In genomic region chr15:87541656-87542055, GRCm38 (mm10) we compare ENCODE assay signal across 18 mouse cellular contexts. TPM values are rescaled to one million over a fixed set of nuclear protein-coding genes. Genes with fewer than 3 reads are reported as not detected.
DNase-seq lines count a peak whose midpoint lies in the region; ATAC-seq and TF ChIP-seq lines count a peak whose summit lies in the region.
"Had no signal": no experiment of that assay in that cellular context is flagged by ENCODE, and none has a peak within 500 bp of the region (broad histone marks: within the 10 kb centered on the region; RNA-seq: fewer than 3 reads in every experiment).

No protein-coding gene starts in this region.

- H3K4me2 ChIP-seq in forebrain, postnatal 0 days (ENCODE audit: low read depth) = no peak overlapping the region
- no peak overlapping the region for H3K4me2 ChIP-seq in forebrain, embryonic 12.5 days
- H3K4me2 ChIP-seq: hindbrain, embryonic 12.5 days; intestine, embryonic 15.5 days; limb, embryonic 12.5 days; liver, embryonic 15.5 days; neural tube, embryonic 13.5 days had no signal

- H3K79me2 ChIP-seq in liver, adult 2 months (ENCODE audit: control insufficient read depth, insufficient read depth, low read length) = no peaks in the 10 kb centered on the region

- no peak overlapping the region for H3K9ac ChIP-seq in forebrain, postnatal 0 days
- H3K9ac ChIP-seq in forebrain, embryonic 12.5 days = no peak overlapping the region
- no peak overlapping the region for H3K9ac ChIP-seq in liver, adult 2 months (ENCODE audit: low read depth, low read length)
- H3K9ac ChIP-seq: hindbrain, embryonic 12.5 days; intestine, embryonic 15.5 days; limb, embryonic 12.5 days; liver, embryonic 15.5 days; neural tube, embryonic 13.5 days had no signal

- H3K36me3 ChIP-seq in forebrain, postnatal 0 days (ENCODE audit: insufficient read depth) = no peaks in the 10 kb centered on the region
- H3K36me3 ChIP-seq in forebrain, embryonic 12.5 days (replicated peaks) = no peaks in the 10 kb centered on the region
- H3K36me3 ChIP-seq in liver, adult 2 months (ENCODE audit: control insufficient read depth, insufficient read depth, low read length) = no peaks in the 10 kb centered on the region
- H3K36me3 ChIP-seq: hindbrain, embryonic 12.5 days; intestine, embryonic 15.5 days; limb, embryonic 12.5 days; liver, embryonic 15.5 days; neural tube, embryonic 13.5 days had no signal

- H3K27me3 ChIP-seq in forebrain, postnatal 0 days (ENCODE audit: insufficient read depth, low read length) = no peaks in the 10 kb centered on the region
- peaks cover 31% of the 10 kb centered on the region for H3K27me3 ChIP-seq in forebrain, embryonic 12.5 days
- peaks cover 12% of the 10 kb centered on the region; the same call in 1 of the 2 replicates for H3K27me3 ChIP-seq in liver, adult 2 months (ENCODE audit: control insufficient read depth, insufficient read depth, low read length)

- no peak for TF ChIP-seq POLR2A in liver, adult 2 months (IDR thresholded peaks at IDR 0.05; ENCODE audit: extremely low read depth, insufficient read depth, low read length)

- no peaks in the 10 kb centered on the region for H3K4me1 ChIP-seq in forebrain, postnatal 0 days (ENCODE audit: insufficient read depth)
- H3K4me1 ChIP-seq in forebrain, embryonic 12.5 days = peaks cover 24% of the 10 kb centered on the region
- H3K4me1 ChIP-seq in liver, adult 2 months (ENCODE audit: control insufficient read depth, insufficient read depth, low read length) = no peaks in the 10 kb centered on the region
- H3K4me1 ChIP-seq: liver, embryonic 15.5 days; megakaryocyte, embryonic 14.5 days had no signal

- ATAC-seq in forebrain, postnatal 0 days = no peak
- ATAC-seq in forebrain, embryonic 12.5 days (ENCODE audit: low FRiP score) = no peak
- ATAC-seq: intestine, embryonic 15.5 days had no signal

- WGBS in forebrain, postnatal 0 days = 47% methylated on average over 1 of the region's 1 CpGs
- 40% methylated on average over 1 of the region's 1 CpGs for WGBS in forebrain, embryonic 12.5 days
- 33% methylated on average over 1 of the region's 1 CpGs for WGBS in liver, adult 2 months

- H3K4me3 ChIP-seq in forebrain, postnatal 0 days (ENCODE audit: low read depth, low read length) = no peak overlapping the region
- H3K4me3 ChIP-seq in forebrain, embryonic 12.5 days (replicated peaks) = no peak overlapping the region
- no peak overlapping the region for H3K4me3 ChIP-seq in liver, adult 2 months (ENCODE audit: insufficient read depth, low read depth, low read length)
- H3K4me3 ChIP-seq: hindbrain, embryonic 12.5 days; intestine, embryonic 15.5 days; limb, embryonic 12.5 days; liver, embryonic 15.5 days; megakaryocyte, embryonic 14.5 days; neural tube, embryonic 13.5 days had no signal

- H3K27ac ChIP-seq in forebrain, postnatal 0 days (ENCODE audit: low read depth, low read length) = no peak overlapping the region
- H3K27ac ChIP-seq in forebrain, embryonic 12.5 days = no peak overlapping the region
- no peak overlapping the region for H3K27ac ChIP-seq in liver, adult 2 months (replicated peaks; ENCODE audit: insufficient read depth, low read depth, low read length)
- H3K27ac ChIP-seq: hindbrain, embryonic 12.5 days; intestine, embryonic 15.5 days; limb, embryonic 12.5 days; liver, embryonic 15.5 days; neural tube, embryonic 13.5 days had no signal

- TF ChIP-seq CTCF in forebrain, postnatal 0 days (IDR thresholded peaks at IDR 0.05; ENCODE audit: low read depth) = peak; percentile 56
- 0 out of 2 replicates have a peak, but pooled peaks have one; percentile 4 for TF ChIP-seq CTCF in liver, adult 2 months (IDR thresholded peaks at IDR 0.05; ENCODE audit: low read depth, low read length)

- DNase-seq in forebrain, postnatal 0 days = peak; percentile 26
- no peak for DNase-seq in liver, adult 2 months (ENCODE audit: extremely low read depth, low read depth, low spot score)
- DNase-seq in liver = no peak
- DNase-seq in brain, adult 2 months (ENCODE audit: low read depth, low spot score) = peak; percentile 68
- DNase-seq in cerebellum, postnatal 36 days = peak; percentile 37 to 44
- no peak for DNase-seq in right cerebral cortex, adult 2 months (ENCODE audit: low spot score in 2 of 2)
- no peak for DNase-seq in embryo, embryonic 9.5 days (ENCODE audit: extremely low spot score)
- DNase-seq: embryo, embryonic 11 days; lung, postnatal 14 days; thymus, postnatal 36 days had no signal

- no peaks in the 10 kb centered on the region for H3K9me3 ChIP-seq in forebrain, postnatal 0 days (ENCODE audit: low read length)
- H3K9me3 ChIP-seq in forebrain, embryonic 12.5 days = no peaks in the 10 kb centered on the region
- H3K9me3 ChIP-seq: intestine, embryonic 15.5 days; limb, embryonic 12.5 days; liver, embryonic 15.5 days; neural tube, embryonic 13.5 days had no signal

RNA-seq across cellular contexts. Expression of gene Fam19a5, which starts 2.4 kb away (rescaled TPM):
- total RNA-seq in forebrain, postnatal 0 days (2014; rRNA removed) = 64.1 and 84.7 TPM in 2 replicates
- 19.3 and 28.2 TPM in 2 replicates for polyA plus RNA-seq in forebrain, postnatal 0 days (2015; fragmentation: Nextera tagmentation; extraction: Ambion mirVana)
- 8.9 and 9.5 TPM in 2 replicates for polyA plus RNA-seq in forebrain, embryonic 12.5 days (2016; fragmentation: Nextera tagmentation; extraction: Ambion mirVana)
- total RNA-seq in liver, adult 2 months (2014; rRNA removed) = 0.40 and 0.65 TPM in 2 replicates
- 0.28 and 1.2 TPM in 2 replicates for polyA plus RNA-seq in liver, adult 2 months (2012; rRNA removed)
- total RNA-seq: MEL had no signal
- polyA plus RNA-seq: liver, embryonic 15.5 days had no signal

Comparison
In these comparisons a context has a peak if more than half of its experiments do, and no peak if none do; other contexts are left out.
1. DNase-seq: peak in forebrain, postnatal 0 days (single experiment), brain, adult 2 months (single experiment) and cerebellum, postnatal 36 days (2 of 2); none in liver, adult 2 months (single experiment), liver (single experiment), right cerebral cortex, adult 2 months (0 of 2) and embryo, embryonic 9.5 days (single experiment).